Mouse (Mus musculus) left cerebral cortex, adult 2 months (tissue): ENCODE results near the gene Gm13694. TPM values are rescaled to one million over a fixed set of nuclear protein-coding genes. Genes with fewer than 3 reads are reported as not detected.
"Not testable (repeated sequence)": the region's sequence is repeated elsewhere in the genome, so short reads cannot be mapped to it uniquely, and the experiment has no call there.

Experiments
- DNase-seq, 2 experiments: peaks; one replicate each; pipeline ENCODE4 v3.0.0; 2021 to 2022; ENCODE audit warnings: low spot score in 2 of 2, mixed read lengths in 1 of 2; ENCODE audit errors: extremely low spot score in 1 of 2
- H3K27ac ChIP-seq: fragments of 200-600 bp; 2 replicates; pipeline ENCODE4 v1.8.1; 2022
- H3K4me3 ChIP-seq: fragments of 200-600 bp; 2 replicates; pipeline ENCODE4 v1.8.1; 2022
- CTCF ChIP-seq: fragments of 200-600 bp; IDR thresholded peaks from 2 replicates; pipeline ENCODE4 v1.8.1; 2022; ENCODE audit warnings: antibody characterized with exemption, mild to moderate bottlenecking, moderate library complexity
- intact Hi-C: fragments of 180-260 bp; cut with DNase I; formaldehyde crosslinking; loops from one replicate; pipeline ENCODE4 v1.15.1; 2025
- long read RNA-seq, 2 experiments: library from polyadenylated mRNA; stranded (forward); transcript quantifications; one replicate each; pipeline ENCODE4 v2.0.0; 2021; ENCODE audit warnings: borderline mapping rate in 2 of 2
- total RNA-seq, 2 experiments: library from RNA; stranded (reverse); gene quantifications; 2 replicates each; pipeline ENCODE4 v1.2.3; 2021

Gene Gm13694
- 1 to 10 TPM; 1.6 to 1.7 TPM for total RNA-seq
- long read RNA-seq, experiment 1, partial matches to known transcripts, result 0 of 1 reads
- long read RNA-seq, experiment 1, other reads (novel, unspliced or antisense), result 0 of 1 reads
- long read RNA-seq, experiment 2, result 0 reads

DNA sequence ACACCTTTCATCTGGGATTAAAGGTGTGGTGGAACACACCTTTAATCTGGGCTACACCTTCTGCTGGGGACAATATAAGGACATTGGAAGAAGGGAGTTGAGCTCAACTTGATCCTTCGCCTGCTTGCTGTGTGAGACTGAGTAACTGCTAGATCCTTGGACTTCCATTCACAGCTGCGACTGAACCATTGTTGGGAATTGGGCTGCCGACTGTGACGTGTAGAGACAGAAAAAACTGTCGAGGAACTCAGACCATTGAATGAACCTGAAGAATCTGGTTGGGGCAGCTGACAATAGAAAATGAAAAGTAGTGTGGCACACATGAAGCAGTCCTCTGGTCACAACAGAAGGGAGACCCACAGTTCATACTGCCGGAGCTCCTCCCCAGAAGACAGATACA lies at the start of gene Gm13694:
Gm13694 (plus strand) TSS at position 301 of the 400 bp plus-strand sequence.
- intact Hi-C loops, H3K27ac ChIP-seq, DNase-seq, H3K4me3 ChIP-seq: not testable (repeated sequence)

DNA sequence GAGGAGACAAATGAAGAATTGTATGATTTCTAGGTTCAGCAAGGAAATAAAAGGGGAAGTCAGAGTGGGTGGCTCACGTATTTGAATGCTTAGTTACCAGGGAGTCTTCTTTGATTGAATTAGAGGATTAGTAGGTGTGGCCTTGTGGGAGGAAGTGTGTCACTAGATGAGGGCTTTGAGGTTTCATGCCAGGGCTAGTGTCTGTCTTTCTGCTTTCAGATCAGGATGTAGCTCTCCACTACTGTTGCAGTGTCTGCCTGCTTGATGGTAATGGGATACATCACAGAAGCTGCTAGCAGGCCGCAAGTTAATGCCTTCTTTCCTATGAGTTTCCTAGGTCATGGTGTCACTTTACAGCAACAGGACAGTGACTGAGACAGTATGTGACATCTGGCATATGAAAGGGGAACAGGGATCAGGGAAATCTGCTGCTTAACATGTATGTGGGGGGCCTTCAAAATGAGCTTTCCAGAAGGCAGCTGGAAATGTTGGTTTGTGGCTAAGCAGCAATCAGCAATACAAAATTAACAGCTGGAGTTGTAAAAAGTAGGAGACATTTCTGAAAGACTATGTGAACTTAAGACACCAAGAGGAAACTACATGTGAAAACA lies 49.1 kb upstream of the Gm13694 start:
- DNase-seq, result no peak
- Histone ChIP-seq H3K27ac (no peak overlapping the region), H3K4me3 (no peak overlapping the region)
- intact Hi-C loops, result no loop called here
- no peak for TF ChIP-seq CTCF

DNA sequence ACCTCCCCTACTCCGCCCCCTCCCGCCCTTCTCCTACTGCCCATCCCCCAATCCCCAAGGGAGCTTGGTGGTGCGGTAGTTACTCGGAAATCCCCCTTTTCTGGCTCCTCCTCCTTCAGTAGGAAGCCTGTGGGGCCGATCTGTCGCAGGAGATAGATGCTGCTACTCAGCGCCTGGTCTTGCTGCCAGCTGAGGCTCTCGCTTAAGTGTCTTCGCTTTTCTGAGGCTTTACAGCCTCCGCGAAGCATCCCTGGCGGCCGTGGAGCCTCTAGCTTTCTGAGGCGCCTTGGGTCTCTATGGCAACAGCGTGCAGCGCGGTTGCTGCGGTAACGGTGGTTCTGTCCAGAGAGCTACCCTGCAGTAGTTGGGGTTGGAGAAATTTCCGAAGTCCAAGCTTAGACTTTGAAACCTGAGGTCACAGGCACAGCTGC lies 37.8 kb upstream of the Gm13694 start, which contains the start of gene Zswim2:
Zswim2 (minus strand) TSS at position 298 of the 431 bp plus-strand sequence.
- intact Hi-C loops, result no loop called here
- Histone ChIP-seq H3K27ac (peak within 1 kb of the TSS; percentile 36; the same call in 1 of the 2 replicates), H3K4me3 (peak within 1 kb of the TSS; percentile 37)
- DNase-seq, result peak; percentile 90
- no peak; the same call in 1 of the 2 replicates for TF ChIP-seq CTCF

DNA sequence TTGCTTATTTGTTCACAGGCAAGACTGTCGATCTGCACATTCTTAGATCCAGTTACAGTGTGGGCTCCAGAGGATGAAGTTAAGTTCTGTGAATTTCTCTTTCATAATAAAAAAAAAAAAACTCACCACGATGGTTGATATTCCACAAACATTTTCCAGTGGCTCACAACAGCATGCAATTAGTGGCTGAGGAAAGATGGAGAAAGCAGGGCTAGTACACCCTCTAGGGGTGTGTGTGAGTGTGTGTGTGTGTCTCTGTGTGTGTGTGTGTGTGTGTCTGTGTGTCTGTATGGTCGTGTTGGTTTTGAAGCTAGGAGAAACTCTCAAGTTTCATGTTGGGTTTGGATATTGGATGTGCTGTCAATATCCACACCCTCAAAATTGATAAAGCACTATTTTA lies 37.4 kb upstream of the Gm13694 start:
- TF ChIP-seq CTCF, result no peak
- Histone ChIP-seq H3K4me3 (peak overlapping the region; percentile 37), H3K27ac (no peak overlapping the region)
- intact Hi-C loops, result no loop called here
- no peak for DNase-seq

DNA sequence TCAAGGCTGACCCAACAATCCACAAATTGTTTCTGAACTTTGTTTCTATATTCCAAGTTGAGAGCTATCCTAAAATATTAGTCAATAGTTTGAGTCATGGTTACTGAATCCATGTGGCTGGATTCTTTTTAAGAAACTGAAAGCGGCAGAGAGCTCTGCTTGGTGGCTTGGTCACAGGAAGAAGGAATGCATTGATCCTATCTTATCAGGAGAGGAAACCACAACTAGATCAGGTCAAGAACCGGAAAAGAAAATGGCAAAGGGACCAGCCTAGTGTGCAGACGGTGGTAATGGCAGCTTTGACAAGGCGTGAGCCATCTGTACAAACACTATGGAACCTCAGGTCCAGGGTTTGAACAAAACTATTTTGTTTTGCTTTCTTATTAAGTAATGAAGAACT lies 36.9 kb upstream of the Gm13694 start:
- intact Hi-C loops, result no loop called here
- DNase-seq, result no peak
- no peak for TF ChIP-seq CTCF
- Histone ChIP-seq H3K27ac (no peak overlapping the region), H3K4me3 (no peak overlapping the region)

DNA sequence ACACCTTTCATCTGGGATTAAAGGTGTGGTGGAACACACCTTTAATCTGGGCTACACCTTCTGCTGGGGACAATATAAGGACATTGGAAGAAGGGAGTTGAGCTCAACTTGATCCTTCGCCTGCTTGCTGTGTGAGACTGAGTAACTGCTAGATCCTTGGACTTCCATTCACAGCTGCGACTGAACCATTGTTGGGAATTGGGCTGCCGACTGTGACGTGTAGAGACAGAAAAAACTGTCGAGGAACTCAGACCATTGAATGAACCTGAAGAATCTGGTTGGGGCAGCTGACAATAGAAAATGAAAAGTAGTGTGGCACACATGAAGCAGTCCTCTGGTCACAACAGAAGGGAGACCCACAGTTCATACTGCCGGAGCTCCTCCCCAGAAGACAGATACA lies 23.3 kb upstream of the Gm13694 start, which contains the start of gene Gm13698:
Gm13698 (plus strand) TSS at position 301 of the 400 bp plus-strand sequence.
- H3K27ac ChIP-seq, H3K4me3 ChIP-seq, intact Hi-C loops, DNase-seq: not testable (repeated sequence)

DNA sequence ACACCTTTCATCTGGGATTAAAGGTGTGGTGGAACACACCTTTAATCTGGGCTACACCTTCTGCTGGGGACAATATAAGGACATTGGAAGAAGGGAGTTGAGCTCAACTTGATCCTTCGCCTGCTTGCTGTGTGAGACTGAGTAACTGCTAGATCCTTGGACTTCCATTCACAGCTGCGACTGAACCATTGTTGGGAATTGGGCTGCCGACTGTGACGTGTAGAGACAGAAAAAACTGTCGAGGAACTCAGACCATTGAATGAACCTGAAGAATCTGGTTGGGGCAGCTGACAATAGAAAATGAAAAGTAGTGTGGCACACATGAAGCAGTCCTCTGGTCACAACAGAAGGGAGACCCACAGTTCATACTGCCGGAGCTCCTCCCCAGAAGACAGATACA lies 17.5 kb upstream of the Gm13694 start, which contains the start of gene Gm13693:
Gm13693 (plus strand) TSS at position 301 of the 400 bp plus-strand sequence.
- intact Hi-C loops, DNase-seq, H3K4me3 ChIP-seq, H3K27ac ChIP-seq: not testable (repeated sequence)

DNA sequence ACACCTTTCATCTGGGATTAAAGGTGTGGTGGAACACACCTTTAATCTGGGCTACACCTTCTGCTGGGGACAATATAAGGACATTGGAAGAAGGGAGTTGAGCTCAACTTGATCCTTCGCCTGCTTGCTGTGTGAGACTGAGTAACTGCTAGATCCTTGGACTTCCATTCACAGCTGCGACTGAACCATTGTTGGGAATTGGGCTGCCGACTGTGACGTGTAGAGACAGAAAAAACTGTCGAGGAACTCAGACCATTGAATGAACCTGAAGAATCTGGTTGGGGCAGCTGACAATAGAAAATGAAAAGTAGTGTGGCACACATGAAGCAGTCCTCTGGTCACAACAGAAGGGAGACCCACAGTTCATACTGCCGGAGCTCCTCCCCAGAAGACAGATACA lies 11.7 kb upstream of the Gm13694 start, which contains the start of gene Gm13695:
Gm13695 (plus strand) TSS at position 301 of the 400 bp plus-strand sequence.
- intact Hi-C loops, H3K4me3 ChIP-seq, DNase-seq, H3K27ac ChIP-seq: not testable (repeated sequence)

DNA sequence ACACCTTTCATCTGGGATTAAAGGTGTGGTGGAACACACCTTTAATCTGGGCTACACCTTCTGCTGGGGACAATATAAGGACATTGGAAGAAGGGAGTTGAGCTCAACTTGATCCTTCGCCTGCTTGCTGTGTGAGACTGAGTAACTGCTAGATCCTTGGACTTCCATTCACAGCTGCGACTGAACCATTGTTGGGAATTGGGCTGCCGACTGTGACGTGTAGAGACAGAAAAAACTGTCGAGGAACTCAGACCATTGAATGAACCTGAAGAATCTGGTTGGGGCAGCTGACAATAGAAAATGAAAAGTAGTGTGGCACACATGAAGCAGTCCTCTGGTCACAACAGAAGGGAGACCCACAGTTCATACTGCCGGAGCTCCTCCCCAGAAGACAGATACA lies 5.9 kb upstream of the Gm13694 start, which contains the start of gene Gm13696:
Gm13696 (plus strand) TSS at position 301 of the 400 bp plus-strand sequence.
- H3K27ac ChIP-seq, H3K4me3 ChIP-seq, intact Hi-C loops, DNase-seq: not testable (repeated sequence)

DNA sequence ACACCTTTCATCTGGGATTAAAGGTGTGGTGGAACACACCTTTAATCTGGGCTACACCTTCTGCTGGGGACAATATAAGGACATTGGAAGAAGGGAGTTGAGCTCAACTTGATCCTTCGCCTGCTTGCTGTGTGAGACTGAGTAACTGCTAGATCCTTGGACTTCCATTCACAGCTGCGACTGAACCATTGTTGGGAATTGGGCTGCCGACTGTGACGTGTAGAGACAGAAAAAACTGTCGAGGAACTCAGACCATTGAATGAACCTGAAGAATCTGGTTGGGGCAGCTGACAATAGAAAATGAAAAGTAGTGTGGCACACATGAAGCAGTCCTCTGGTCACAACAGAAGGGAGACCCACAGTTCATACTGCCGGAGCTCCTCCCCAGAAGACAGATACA lies 5.7 kb downstream of the Gm13694 start, which contains the start of gene Gm13697:
Gm13697 (plus strand) TSS at position 301 of the 400 bp plus-strand sequence.
- DNase-seq, H3K4me3 ChIP-seq, intact Hi-C loops, H3K27ac ChIP-seq: not testable (repeated sequence)

DNA sequence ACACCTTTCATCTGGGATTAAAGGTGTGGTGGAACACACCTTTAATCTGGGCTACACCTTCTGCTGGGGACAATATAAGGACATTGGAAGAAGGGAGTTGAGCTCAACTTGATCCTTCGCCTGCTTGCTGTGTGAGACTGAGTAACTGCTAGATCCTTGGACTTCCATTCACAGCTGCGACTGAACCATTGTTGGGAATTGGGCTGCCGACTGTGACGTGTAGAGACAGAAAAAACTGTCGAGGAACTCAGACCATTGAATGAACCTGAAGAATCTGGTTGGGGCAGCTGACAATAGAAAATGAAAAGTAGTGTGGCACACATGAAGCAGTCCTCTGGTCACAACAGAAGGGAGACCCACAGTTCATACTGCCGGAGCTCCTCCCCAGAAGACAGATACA lies 11.5 kb downstream of the Gm13694 start, which contains the start of gene Gm13691:
Gm13691 (plus strand) TSS at position 301 of the 400 bp plus-strand sequence.
- DNase-seq, H3K27ac ChIP-seq, intact Hi-C loops, H3K4me3 ChIP-seq: not testable (repeated sequence)

DNA sequence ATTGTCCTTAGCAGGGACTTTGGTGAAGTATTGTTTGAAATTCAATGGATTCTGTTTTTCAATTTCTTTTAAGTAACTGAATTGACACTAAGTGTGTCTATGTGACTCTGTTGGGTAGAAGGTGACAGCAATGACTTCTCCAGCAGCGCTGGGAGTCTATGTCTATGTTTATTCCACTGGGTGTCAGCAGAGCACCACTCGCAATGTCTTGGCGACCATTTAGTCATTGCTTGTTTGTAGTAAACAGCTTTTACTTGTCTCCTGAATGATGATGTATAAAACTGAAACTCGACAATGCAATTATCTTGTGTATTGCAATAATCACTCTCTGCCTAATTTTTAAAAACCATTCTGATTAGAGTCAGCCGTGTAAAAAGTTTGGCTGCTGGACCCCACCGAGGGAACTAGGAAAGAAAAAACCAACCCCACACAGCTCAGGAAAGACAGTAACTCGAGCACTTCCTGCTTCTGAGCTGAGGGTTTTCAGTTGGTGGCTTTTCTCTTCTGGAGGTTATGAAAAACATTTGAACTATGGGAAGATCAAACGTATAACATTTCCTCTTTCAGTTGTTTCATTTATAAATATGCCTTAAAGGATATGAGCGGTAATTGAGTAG lies 15.0 kb downstream of the Gm13694 start:
- H3K27ac ChIP-seq, intact Hi-C loops, DNase-seq, H3K4me3 ChIP-seq: not testable (repeated sequence)

DNA sequence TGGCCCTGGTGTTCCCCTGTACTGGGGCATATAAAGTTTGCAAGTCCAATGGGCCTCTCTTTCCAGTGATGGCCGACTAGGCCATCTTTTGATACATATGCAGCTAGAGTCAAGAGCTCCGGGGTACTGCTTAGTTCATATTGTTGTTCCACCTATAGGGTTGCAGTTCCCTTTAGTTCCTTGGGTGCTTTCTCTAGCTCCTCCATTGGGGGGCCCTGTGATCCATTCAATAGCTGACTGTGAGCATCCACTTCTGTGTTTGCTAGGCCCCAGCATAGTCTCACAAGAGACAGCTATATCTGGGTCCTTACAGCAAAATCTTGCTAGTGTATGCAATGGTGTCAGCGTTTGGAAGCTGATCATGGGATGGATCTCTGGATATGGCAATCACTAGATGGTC lies 15.8 kb downstream of the Gm13694 start:
- DNase-seq, intact Hi-C loops, H3K4me3 ChIP-seq, H3K27ac ChIP-seq: not testable (repeated sequence)
